Mouse (Mus musculus): ENCODE measurements around the gene Gpbar1.

DNA sequence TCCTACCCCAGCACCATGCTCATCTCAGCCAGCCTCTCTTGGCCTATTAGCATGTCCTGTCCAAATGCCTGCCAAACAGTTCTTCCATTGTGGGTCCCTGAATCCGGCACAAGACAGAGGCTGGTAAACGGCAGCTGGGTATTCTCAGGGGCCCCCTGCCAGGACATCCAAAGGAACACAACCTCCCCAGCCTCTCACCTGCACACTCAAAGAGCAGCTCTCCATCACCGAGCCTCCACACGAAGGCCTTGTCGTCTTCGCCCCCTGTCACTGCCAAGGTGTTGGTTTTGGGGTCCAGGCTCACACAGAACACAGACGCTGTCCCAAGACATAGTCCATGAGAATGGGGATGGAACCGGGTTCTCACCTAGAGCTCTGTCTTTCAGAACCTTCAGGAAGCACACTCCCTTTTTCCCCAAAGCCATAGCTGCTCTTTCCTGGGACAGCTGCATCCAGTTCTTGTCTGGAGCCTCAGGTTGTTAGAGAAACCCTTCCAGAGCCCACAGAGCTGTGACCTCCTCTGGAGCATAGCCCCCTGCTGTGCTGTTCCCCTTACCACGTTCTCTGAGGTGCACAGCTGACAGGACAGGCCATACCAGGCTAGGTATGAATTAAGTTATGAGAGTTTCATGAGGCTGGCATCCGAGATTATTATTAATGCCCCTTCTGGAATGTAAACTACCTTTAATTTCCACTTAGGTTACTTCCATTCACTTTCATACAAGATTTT is 4.7 kb downstream of the Gpbar1 start:
- TF ChIP-seq CHD2 (IDR thresholded peaks at IDR 0.05; ENCODE audit: low read depth, low read length) (no peak), HCFC1 (IDR thresholded peaks at IDR 0.05; ENCODE audit: borderline replicate concordance, insufficient read depth, low read length) (no peak)

Measured in ES-E14 (cell line).